Mouse (Mus musculus): ENCODE data around the gene Chrnd.

Chrnd gene

GRCm38 (mm10) chr1:87190429-87190828, at the start of gene Chrnd:
Chrnd (plus strand) TSS chr1:87190607.
- DNase-seq = no peak

GRCm38 (mm10) chr1:87141550-87141949, 48.9 kb upstream of the Chrnd start:
- no peak for DNase-seq

- no peak for DNase-seq
These were observed 48.0 kb upstream of the Chrnd start for GRCm38 (mm10) chr1:87142456-87142855.

GRCm38 (mm10) chr1:87143141-87143540, 47.3 kb upstream of the Chrnd start:
- no peak for DNase-seq

GRCm38 (mm10) chr1:87149422-87149821, 41.0 kb upstream of the Chrnd start:
- DNase-seq = no peak

- DNase-seq = no peak
These were observed 39.1 kb upstream of the Chrnd start for GRCm38 (mm10) chr1:87151286-87151685.

GRCm38 (mm10) chr1:87153776-87154500, 36.5 kb upstream of the Chrnd start:
- DNase-seq = no peak

GRCm38 (mm10) chr1:87154501-87155120, 35.8 kb upstream of the Chrnd start:
- no peak for DNase-seq

GRCm38 (mm10) chr1:87155531-87156198, 34.7 kb upstream of the Chrnd start:
- DNase-seq = no peak

GRCm38 (mm10) chr1:87156199-87156587, 34.2 kb upstream of the Chrnd start, which contains the start of gene Ecel1:
Ecel1 (minus strand) TSS chr1:87156521.
- DNase-seq = no peak

GRCm38 (mm10) chr1:87159396-87159795, 31.0 kb upstream of the Chrnd start:
- no peak for DNase-seq

- DNase-seq = no peak
These were observed 26.1 kb upstream of the Chrnd start for GRCm38 (mm10) chr1:87164164-87164795.

- no peak for DNase-seq
These were observed 25.6 kb upstream of the Chrnd start for GRCm38 (mm10) chr1:87164796-87165184.

GRCm38 (mm10) chr1:87170458-87170857, 19.9 kb upstream of the Chrnd start:
- DNase-seq = no peak

- DNase-seq = no peak
These were observed 19.1 kb upstream of the Chrnd start for GRCm38 (mm10) chr1:87171312-87171711.

- DNase-seq = no peak
These were observed 18.1 kb upstream of the Chrnd start for GRCm38 (mm10) chr1:87172316-87172715.

- DNase-seq = peak; percentile 76
These were observed 16.1 kb upstream of the Chrnd start for GRCm38 (mm10) chr1:87174006-87174955.

GRCm38 (mm10) chr1:87175852-87176292, 14.5 kb upstream of the Chrnd start:
- DNase-seq = no peak

GRCm38 (mm10) chr1:87180896-87181295, 9.5 kb upstream of the Chrnd start:
- DNase-seq = no peak

GRCm38 (mm10) chr1:87183013-87183412, 7.4 kb upstream of the Chrnd start, which contains the start of gene Prss56:
Prss56 (plus strand) TSS chr1:87183313.
- DNase-seq = no peak

- no peak for DNase-seq
These were observed 6.2 kb upstream of the Chrnd start for GRCm38 (mm10) chr1:87183998-87184750.
